Mouse (Mus musculus): Measurements from ENCODE around the gene Arsb.

- TF ChIP-seq CTCF (IDR thresholded peaks at IDR 0.05; ENCODE audit: borderline replicate concordance, insufficient read depth, low read depth, low read length) (no peak), POLR2A (IDR thresholded peaks at IDR 0.05; ENCODE audit: borderline replicate concordance, insufficient read depth, low read length) (no peak)
These were observed 169.5 kb downstream of the Arsb start for GRCm38 (mm10) chr13:93940742-93941531.

Measured in cerebellum, adult 2 months (tissue).